Comparison of ENCODE assay signal across 29 mouse cellular contexts in the genomic region with DNA sequence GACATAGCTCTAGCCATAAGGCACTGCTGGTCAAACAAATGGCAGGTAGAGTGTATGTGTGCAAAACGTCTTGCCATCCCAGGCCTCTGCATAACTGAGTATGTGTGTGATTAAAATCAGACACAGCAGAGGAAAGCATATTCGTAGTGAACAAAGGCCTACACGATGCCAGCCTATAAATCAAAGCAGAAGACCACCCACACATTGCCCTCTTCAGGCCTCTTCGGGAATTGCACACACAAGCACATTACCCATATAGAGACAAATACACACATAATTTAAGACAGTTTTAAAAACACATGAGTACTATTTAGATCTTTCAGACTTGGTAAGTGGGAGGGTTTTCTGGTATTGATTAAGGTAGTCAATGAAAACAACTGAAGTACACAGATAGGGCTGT.
DNase-seq lines count a peak whose midpoint lies in the region; ATAC-seq and TF ChIP-seq lines count a peak whose summit lies in the region.
"Had no signal": no experiment of that assay in that cellular context is flagged by ENCODE, and none has a peak within 500 bp of the region (broad histone marks: within the 10 kb centered on the region; RNA-seq: fewer than 3 reads in every experiment).

No protein-coding gene starts in this region.

- no peak overlapping the region for H3K4me3 ChIP-seq in hindbrain, postnatal 0 days (ENCODE audit: low read length)
- no peak overlapping the region for H3K4me3 ChIP-seq in hindbrain, embryonic 11.5 days (ENCODE audit: low read depth, low read length)
- no peak overlapping the region for H3K4me3 ChIP-seq in lung, embryonic 14.5 days (ENCODE audit: low read depth, low read length)
- no peak overlapping the region for H3K4me3 ChIP-seq in lung, adult 2 months (replicated peaks; ENCODE audit: extremely low read depth, low read depth, low read length)
- no peak overlapping the region for H3K4me3 ChIP-seq in stomach, postnatal 0 days (ENCODE audit: low read depth, low read length)
- H3K4me3 ChIP-seq: erythroblast, embryonic 14.5 days; heart, embryonic 12.5 days; limb, embryonic 12.5 days; midbrain, embryonic 10.5 days; myocyte; neural tube, embryonic 12.5 days had no signal

- H3K9me3 ChIP-seq in hindbrain, postnatal 0 days (ENCODE audit: low read length) = no peaks in the 10 kb centered on the region
- H3K9me3 ChIP-seq in hindbrain, embryonic 11.5 days (ENCODE audit: control insufficient read depth, low read length) = no peaks in the 10 kb centered on the region
- no peaks in the 10 kb centered on the region for H3K9me3 ChIP-seq in lung, embryonic 14.5 days (ENCODE audit: low read depth, low read length)
- no peaks in the 10 kb centered on the region for H3K9me3 ChIP-seq in stomach, postnatal 0 days (ENCODE audit: control insufficient read depth, low read length)
- H3K9me3 ChIP-seq: heart, embryonic 12.5 days; limb, embryonic 12.5 days; neural tube, embryonic 12.5 days had no signal

- in situ Hi-C loops in Patski (cut with MboI; ENCODE audit: low pct_unique_long_range_greater_than_20kb) = no loop called here

- H3K4me1 ChIP-seq in hindbrain, postnatal 0 days (ENCODE audit: insufficient read depth, low read length) = no peaks in the 10 kb centered on the region
- H3K4me1 ChIP-seq in hindbrain, embryonic 11.5 days (replicated peaks; ENCODE audit: control insufficient read depth, insufficient read depth, low read length) = no peaks in the 10 kb centered on the region
- no peaks in the 10 kb centered on the region for H3K4me1 ChIP-seq in lung, embryonic 14.5 days (ENCODE audit: insufficient read depth)
- H3K4me1 ChIP-seq in lung, adult 2 months (ENCODE audit: control insufficient read depth, insufficient read depth, low read length) = no peaks in the 10 kb centered on the region
- no peaks in the 10 kb centered on the region for H3K4me1 ChIP-seq in stomach, postnatal 0 days (replicated peaks; ENCODE audit: control insufficient read depth, insufficient read depth)
- H3K4me1 ChIP-seq: heart, embryonic 12.5 days had no signal

- H3K9ac ChIP-seq in hindbrain, postnatal 0 days (replicated peaks; ENCODE audit: low read length) = no peak overlapping the region
- H3K9ac ChIP-seq in hindbrain, embryonic 11.5 days (ENCODE audit: low read depth, low read length) = no peak overlapping the region
- no peak overlapping the region for H3K9ac ChIP-seq in lung, embryonic 14.5 days
- no peak overlapping the region for H3K9ac ChIP-seq in stomach, postnatal 0 days (ENCODE audit: low read length)
- H3K9ac ChIP-seq: heart, embryonic 12.5 days; hindbrain, embryonic 14.5 days; limb, embryonic 12.5 days; liver, postnatal 0 days; neural tube, embryonic 12.5 days had no signal

- ATAC-seq in hindbrain, postnatal 0 days = no peak
- ATAC-seq in hindbrain, embryonic 11.5 days (ENCODE audit: low FRiP score) = no peak
- ATAC-seq in lung, embryonic 14.5 days (ENCODE audit: insufficient read depth) = no peak
- no peak for ATAC-seq in Patski
- no peak for ATAC-seq in stomach, postnatal 0 days (ENCODE audit: low FRiP score, low TSS enrichment)
- ATAC-seq: CD4-positive, CD25-positive, alpha-beta regulatory T cell, adult 4 months; inflammation-experienced regulatory T-cells, adult 6 months; liver, postnatal 0 days; midbrain, embryonic 16.5 days had no signal

- POLR2A ChIA-PET in Patski (lab: Charles Lee) = no interaction called here

- no peaks in the 10 kb centered on the region for H3K27me3 ChIP-seq in hindbrain, postnatal 0 days (ENCODE audit: insufficient read depth, low read length)
- H3K27me3 ChIP-seq in hindbrain, embryonic 11.5 days (ENCODE audit: control insufficient read depth, insufficient read depth, low read length) = no peaks in the 10 kb centered on the region
- H3K27me3 ChIP-seq in lung, embryonic 14.5 days (ENCODE audit: insufficient read depth, low read length) = no peaks in the 10 kb centered on the region
- H3K27me3 ChIP-seq in Patski = no peaks in the 10 kb centered on the region
- no peaks in the 10 kb centered on the region for H3K27me3 ChIP-seq in stomach, postnatal 0 days (ENCODE audit: control insufficient read depth, insufficient read depth, low read length)
- H3K27me3 ChIP-seq: heart, embryonic 12.5 days; limb, embryonic 12.5 days; neural tube, embryonic 12.5 days had no signal

- CTCF ChIA-PET in Patski (lab: Charles Lee) = no interaction called here

- H3K27ac ChIP-seq in hindbrain, postnatal 0 days = no peak overlapping the region
- no peak overlapping the region for H3K27ac ChIP-seq in hindbrain, embryonic 11.5 days (ENCODE audit: low read depth, low read length)
- no peak overlapping the region for H3K27ac ChIP-seq in lung, embryonic 14.5 days (ENCODE audit: low read depth)
- no peak overlapping the region for H3K27ac ChIP-seq in stomach, postnatal 0 days (replicated peaks)
- H3K27ac ChIP-seq: hindbrain, embryonic 14.5 days; limb, embryonic 12.5 days; midbrain, embryonic 10.5 days; neural tube, embryonic 12.5 days had no signal

- no peak for TF ChIP-seq EP300 in stomach, postnatal 0 days (optimal IDR thresholded peaks at IDR 0.05)

- TF ChIP-seq POLR2A in lung, adult 2 months (IDR thresholded peaks at IDR 0.05; ENCODE audit: borderline replicate concordance, extremely low read depth, low read depth, low read length) = no peak

- DNase-seq in hindbrain, postnatal 0 days (ENCODE audit: low spot score) = no peak
- no peak for DNase-seq in hindbrain, embryonic 11.5 days (ENCODE audit: low spot score)
- no peak for DNase-seq in lung, embryonic 14.5 days
- DNase-seq in lung, adult 2 months = no peak
- DNase-seq in Patski (ENCODE audit: low read depth, low spot score) = no peak
- no peak for DNase-seq in stomach, postnatal 0 days (ENCODE audit: low spot score)
- no peak for DNase-seq in kidney, adult 8-10 months
- DNase-seq: adrenal gland, postnatal 25 days; cerebellum, adult 2 months; cerebellum, postnatal 14 days; gastrocnemius, postnatal 25 days; heart, adult 11 months; heart, postnatal 4 days; kidney, adult 11 months; kidney, postnatal 4 days; layer of hippocampus, adult 9-11 months; liver, postnatal 0 days; lung, postnatal 14 days; right cerebral cortex, postnatal 4 days had no signal

- no peaks in the 10 kb centered on the region for H3K36me3 ChIP-seq in hindbrain, postnatal 0 days (ENCODE audit: insufficient read depth, low read length)
- H3K36me3 ChIP-seq in hindbrain, embryonic 11.5 days (ENCODE audit: control insufficient read depth, insufficient read depth, low read length) = peaks cover under 1% of the 10 kb centered on the region; the same call in 1 of the 2 replicates
- H3K36me3 ChIP-seq in lung, embryonic 14.5 days (ENCODE audit: insufficient read depth) = no peaks in the 10 kb centered on the region
- no peaks in the 10 kb centered on the region for H3K36me3 ChIP-seq in stomach, postnatal 0 days (ENCODE audit: control insufficient read depth, insufficient read depth, low read length)

- TF ChIP-seq CTCF in hindbrain, postnatal 0 days (IDR thresholded peaks at IDR 0.05; ENCODE audit: low read depth) = peak; percentile 28
- TF ChIP-seq CTCF in lung, embryonic 14.5 days (IDR thresholded peaks at IDR 0.05; ENCODE audit: low read depth) = peak; percentile 21; the same call in 1 of the 2 replicates
- TF ChIP-seq CTCF in lung, adult 2 months (IDR thresholded peaks at IDR 0.05; ENCODE audit: insufficient read depth, low read length) = no peak
- TF ChIP-seq CTCF in Patski (IDR thresholded peaks at IDR 0.05) = peak; percentile 12
- TF ChIP-seq CTCF in stomach, postnatal 0 days (IDR thresholded peaks at IDR 0.05; ENCODE audit: low read depth) = peak; percentile 22; the same call in 1 of the 2 replicates

- WGBS in hindbrain, postnatal 0 days = 90% methylated on average over 4 of the region's 4 CpGs
- WGBS in hindbrain, embryonic 11.5 days = 92% methylated on average over 4 of the region's 4 CpGs
- WGBS in lung, embryonic 14.5 days = 89% methylated on average over 4 of the region's 4 CpGs
- WGBS in lung, adult 2 months = 85% methylated on average over 4 of the region's 4 CpGs
- 95% methylated on average over 4 of the region's 4 CpGs for WGBS in stomach, postnatal 0 days

- no peak overlapping the region for H3K4me2 ChIP-seq in hindbrain, postnatal 0 days (ENCODE audit: low read depth, low read length)
- no peak overlapping the region for H3K4me2 ChIP-seq in hindbrain, embryonic 11.5 days (replicated peaks; ENCODE audit: low read depth, low read length)
- H3K4me2 ChIP-seq in lung, embryonic 14.5 days = no peak overlapping the region
- no peak overlapping the region for H3K4me2 ChIP-seq in stomach, postnatal 0 days (replicated peaks; ENCODE audit: low read depth)
- H3K4me2 ChIP-seq: heart, embryonic 12.5 days; hindbrain, embryonic 14.5 days; limb, embryonic 12.5 days; neural tube, embryonic 12.5 days had no signal
